Mouse (Mus musculus) right cerebral cortex, postnatal 4 days (tissue): ENCODE measurements around the gene Ctcfl.
A peak's percentile ranks its signal among the peaks of the same experiment; 100 is the strongest.
"Not testable (repeated sequence)": the region's sequence is repeated elsewhere in the genome, so short reads cannot be mapped to it uniquely, and the experiment has no call there.

Source experiments
- DNase-seq: peaks from one replicate; pipeline ENCODE4 v3.0.0-alpha.2; 2022

Gene Ctcfl

DNA sequence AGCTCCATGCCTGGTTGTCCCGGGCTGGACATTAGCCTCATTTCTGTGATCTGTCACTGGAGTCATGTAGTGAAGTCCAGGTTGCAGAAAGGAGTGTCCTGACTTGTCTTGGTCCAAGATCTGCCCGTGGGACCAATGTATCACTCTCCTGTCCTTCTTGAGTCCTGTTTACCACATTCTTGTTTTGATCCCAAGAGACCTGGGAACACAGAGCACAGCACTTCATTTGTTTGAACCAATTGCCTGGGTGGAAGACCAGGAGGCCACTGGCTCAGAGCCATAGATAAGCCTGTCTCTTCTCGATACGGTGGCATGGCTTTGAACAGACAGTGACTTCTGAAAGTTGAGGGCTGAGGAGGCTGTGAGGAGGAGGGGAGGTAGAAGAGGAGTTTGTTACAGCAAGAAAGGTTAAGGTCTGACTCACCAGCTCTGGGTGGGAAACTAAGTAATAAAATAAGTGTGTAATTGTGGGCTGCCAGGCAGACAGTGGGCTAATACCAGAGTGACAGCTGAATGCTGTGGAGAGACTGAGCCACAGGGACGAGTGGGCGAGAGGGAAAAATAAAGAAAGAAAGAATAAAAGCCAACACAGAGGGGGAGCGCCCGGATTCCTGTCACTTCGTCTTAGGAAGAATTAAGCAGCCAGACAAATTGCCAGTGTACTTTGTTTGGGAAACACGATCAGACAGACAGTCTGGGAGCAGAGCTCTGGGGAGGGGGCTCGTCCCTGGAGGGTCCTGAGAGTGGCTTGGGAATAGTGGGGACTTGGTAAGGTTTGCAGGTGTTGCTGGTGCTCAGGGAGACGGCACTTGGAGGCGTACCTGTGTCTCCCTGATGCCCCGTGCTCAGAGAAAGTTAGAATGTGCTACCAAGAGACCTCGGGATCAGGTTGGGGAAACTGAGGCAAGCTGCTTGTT is 19.3 kb upstream of the Ctcfl start:
- no peak for DNase-seq

DNA sequence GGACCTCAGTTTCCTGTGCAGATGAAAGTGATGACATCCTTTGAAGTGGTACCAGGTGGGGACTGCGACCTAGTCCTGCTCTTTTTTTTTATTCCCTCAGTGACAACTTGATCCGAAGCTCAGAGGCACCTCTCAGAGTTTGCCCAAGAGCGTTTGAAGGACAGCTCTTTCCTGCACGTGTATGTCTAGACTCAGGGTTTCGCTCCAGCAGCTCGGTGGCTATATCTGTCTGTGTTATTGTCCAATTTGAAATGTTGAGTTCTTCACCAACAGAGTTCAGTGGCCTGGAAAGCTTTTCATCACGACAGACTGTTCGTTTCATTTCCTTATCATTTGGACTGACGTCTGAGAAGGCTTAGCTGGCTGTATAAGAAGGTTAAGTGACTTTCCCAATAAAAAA is 15.4 kb upstream of the Ctcfl start:
- DNase-seq, result no peak

DNA sequence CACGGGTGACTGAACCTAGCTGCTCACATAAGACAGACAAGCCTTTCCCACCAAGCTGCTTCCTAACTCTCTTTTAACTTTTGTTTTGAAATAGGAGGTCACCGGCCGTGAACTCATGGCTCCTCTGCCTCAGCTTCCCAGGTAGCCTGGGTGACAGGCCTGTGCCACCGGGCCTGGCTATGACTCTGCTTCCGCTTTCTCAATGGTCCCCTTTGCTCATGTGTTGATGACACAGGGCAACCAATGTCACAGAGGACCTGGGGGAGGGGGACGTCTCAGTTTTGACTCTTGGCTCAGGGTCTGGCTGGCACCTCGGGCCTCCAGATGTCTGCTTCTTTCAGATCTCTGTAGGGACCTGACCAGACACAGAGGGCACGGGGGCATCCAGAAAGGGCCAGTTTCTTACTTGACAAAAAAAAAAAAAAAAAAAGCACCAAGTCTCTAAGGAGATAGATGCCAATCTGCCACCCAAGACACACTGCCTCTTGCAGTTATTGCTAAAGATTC is 13.5 kb upstream of the Ctcfl start:
- no peak for DNase-seq

DNA sequence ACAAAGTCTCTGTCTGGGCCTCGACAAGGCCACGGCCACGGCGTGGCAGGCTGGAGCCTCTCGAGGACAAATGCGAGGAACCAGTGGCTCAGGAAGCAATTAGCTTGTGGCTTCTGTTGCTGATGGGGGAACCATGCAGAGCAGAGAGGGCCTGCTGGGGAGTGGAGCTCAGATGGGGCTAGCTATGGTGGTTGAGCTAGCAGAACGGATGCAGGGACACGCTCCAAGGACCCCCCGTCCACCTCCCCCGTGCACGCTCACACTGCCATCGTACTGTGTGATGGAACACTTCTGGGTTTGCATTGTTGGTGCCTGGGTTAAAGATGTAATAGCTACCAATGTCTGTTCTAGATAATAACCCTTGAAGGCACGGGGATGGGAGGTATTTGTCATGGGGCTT is 12.9 kb upstream of the Ctcfl start:
- DNase-seq, result no peak

DNA sequence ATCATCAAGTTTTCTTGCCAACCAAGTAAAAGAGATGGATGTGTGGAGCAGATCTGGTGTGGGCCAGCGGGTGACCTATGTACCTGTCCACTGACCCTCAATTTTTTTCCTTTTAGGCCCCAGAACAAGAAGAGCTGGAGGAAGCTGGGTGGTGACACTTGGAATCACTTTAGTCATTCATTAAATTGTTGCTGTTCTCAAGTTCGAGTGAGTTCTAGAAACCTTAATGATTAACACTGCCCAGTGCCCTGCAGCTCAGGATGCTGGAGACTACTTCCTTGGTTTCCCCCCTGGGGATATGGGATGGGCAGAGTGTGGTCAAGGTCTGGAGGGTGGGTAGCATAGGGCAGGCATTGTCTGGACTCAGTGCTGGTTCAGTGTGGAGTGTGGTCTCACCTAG is 9.8 kb upstream of the Ctcfl start:
- no peak for DNase-seq

DNA sequence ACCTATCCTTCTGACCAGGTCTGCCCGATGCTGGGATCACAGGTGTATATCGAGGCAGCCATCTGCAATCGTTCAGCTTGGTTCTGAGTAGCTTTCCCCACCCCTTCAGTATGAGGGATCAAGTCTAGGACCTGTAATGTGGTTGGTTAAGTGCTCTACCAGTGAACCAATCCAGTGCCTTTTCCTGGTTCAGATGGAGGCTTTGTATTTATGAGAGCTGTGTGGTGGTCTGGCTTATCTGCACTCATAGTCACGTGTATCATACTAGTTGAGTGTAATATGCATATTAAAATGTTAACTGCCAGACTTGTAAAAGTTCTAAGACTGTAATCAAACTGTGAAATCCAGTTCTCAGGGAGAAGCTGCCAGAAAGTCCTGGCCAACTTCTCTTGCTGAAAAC is 7.1 kb upstream of the Ctcfl start:
- no peak for DNase-seq

DNA sequence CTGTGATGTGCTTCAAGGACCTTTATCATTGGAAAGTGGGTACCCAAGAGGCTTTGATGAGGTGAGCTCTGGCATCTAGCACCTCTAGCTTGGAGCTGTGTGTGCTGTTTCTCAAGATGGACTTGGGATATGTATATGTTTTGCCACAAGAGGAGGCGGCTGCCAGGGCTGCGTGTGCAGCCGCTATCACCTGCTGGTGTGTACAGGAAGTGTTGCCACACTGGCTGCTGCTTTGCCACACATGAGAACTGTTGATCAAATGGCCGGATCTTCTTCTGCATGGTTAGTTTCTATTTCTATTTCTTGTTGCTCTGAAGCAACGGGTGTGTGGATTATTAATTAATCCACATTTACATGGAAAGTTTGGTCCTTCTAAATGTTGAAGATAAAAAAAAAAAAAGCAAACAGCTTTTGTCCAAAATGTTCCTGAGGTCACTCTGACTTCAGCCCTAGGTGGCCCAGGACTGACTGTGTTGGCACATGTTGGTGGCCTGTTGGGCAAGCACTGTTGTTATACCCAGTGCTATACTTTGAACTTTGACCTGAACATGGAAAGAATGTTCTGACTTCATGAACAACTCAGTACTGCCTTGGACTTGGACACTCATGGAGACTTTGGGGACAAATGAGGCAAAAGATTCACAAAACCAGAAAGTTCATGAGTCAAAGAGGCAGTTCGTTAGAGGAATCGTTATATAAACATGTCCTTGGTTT is 4.9 kb upstream of the Ctcfl start:
- no peak for DNase-seq

DNA sequence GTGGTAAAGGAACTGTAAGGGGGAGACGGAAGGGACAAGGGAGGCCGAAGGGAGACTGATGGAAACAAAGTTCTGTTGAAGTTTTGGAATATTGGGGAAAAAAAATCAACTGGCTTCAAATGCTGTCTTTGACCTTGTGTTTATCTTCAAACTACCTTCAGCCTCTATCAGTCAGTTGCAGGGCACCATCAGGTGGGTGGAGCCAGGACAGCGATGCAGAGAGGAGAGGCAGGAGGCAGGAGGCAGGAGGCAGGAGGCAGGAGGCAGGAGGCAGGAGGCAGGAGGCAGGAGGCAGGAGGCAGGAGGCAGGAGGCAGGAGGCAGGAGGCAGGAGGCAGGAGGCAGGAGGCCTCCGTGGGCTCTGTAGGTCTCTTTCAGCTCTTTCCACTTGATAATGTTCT is 792 bp upstream of the Ctcfl start:
- not testable (repeated sequence) for DNase-seq

DNA sequence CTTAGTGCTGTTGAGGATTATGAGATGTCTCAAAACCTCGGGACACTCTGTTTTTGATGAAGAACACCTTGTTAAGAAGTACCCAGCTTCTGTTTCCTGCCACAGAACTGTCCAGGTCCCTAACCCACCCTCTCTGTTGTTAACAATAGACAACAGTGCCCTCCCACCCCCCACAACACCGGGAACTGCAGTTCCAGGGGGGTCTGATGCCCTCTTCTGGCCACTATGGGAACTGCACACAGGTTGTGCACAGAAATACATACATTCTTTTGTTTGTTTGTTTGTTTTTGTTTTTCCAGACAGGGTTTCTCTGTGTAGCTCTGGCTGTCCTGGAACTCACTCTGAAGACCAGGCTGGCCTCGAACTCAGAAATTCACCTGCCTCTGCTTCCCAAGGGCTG is 5.5 kb downstream of the Ctcfl start:
- not testable (repeated sequence) for DNase-seq

DNA sequence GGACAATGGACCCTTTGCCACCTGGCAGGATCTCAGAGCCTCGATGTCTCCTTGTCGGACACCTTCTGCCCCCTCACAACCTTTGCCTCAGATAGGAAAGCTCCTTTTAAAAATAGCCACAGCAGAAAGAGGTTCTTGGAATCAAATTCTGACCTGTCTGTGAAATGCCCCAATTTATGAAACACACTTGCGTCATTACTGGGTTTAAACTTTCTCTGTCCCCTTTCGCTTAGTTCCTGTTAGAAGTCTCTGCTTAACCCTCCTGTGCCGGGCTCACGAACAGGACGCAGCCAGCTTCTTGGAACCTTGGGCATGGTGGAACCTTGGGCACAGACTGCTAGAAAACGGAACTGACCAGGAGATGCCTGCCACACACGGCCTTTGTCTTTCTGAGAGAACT is 8.8 kb downstream of the Ctcfl start:
- no peak for DNase-seq

DNA sequence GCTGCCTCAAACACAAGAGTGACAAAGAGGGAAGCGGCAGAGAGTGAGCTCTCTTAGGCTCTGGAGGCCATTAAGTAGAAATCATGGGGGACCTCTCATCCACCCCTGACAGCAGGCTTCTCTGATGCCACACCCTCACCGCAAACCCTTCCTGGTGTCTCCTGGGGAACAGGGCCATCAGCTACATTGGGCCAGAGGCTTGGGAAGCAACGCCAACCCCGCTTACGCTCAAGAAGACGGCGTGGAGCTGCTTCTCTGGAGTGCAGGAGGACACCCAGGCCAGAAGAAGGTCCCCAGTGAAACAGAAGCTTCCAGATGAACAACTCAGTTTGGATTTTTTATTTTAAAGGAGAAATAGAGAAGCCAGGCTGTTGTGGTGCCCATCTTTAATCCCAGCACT is 9.8 kb downstream of the Ctcfl start:
- DNase-seq, result no peak

DNA sequence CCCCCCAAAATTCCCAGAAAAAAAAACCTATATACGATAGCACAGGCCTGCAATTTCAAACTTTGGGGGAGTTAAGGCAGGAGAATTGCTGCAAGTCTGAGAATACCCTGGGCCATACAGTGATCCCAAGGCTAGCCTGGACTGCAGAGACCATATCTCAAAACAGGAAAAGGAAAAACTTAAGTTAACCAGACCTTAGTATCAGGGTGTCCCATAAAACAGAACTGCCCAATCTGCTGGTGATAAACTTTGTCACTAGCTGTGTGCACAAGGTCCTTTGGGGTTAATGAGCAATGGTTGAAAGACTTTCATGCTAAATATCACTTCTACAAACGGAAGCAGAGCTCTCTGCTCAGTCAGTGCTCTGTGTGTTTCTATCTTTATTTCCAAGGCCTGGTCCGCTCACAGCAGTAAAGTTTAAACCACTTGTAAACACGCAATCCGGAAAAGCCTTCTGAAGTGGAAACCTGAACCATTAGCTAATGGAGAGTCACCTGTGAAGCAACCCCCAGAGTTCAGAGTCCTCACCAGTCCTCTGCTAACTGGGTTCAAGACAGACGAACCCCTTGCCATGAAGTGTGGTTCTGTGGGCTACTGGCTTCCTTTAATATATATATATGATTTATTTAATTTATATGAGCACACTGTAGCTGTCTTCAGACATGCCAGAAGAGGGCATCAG is 10.7 kb downstream of the Ctcfl start:
- no peak for DNase-seq

DNA sequence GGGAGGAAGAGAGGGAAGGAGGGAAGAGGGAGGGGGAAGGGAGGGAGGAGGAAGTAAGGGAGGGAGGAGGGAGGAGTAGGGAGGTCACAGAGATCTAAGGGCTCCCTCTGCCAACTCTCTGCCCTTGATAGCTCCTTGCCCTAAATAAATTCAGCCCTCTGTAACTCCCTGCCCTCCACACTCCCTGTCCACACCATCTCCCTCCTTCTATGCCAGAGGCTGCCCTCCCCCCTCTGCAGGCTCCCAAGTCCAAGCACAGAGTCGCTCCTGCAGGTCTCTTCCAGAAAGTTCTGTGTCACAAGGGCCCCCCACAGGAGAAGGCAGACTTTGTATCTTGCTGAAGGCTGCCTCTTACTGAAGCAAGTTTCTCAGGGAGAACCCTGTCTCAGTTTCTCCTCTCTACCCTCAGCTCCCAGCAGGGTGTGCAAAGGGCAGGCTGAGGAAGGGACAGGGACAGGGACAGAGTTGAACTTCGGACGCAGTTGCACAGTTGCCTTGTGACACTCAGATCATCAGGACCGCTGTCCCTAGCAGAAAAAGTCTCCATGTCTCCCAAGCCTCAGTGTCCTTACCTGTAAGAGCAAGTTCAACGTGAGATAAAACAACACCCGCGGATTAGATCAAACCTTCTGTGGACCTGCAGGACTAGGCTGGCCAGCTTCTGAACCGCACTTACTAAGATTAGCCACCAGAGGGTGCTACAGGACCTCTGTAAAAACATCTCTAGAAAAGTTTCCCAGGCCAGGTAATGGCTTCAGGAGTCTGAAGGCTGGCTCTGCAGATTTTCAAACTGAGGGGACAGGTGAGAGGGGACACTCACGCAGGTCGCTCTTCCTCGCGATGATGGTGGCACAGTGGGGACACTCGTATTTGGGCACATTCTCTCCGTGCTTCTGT is 12.2 kb downstream of the Ctcfl start:
- DNase-seq, result peak; percentile 51

DNA sequence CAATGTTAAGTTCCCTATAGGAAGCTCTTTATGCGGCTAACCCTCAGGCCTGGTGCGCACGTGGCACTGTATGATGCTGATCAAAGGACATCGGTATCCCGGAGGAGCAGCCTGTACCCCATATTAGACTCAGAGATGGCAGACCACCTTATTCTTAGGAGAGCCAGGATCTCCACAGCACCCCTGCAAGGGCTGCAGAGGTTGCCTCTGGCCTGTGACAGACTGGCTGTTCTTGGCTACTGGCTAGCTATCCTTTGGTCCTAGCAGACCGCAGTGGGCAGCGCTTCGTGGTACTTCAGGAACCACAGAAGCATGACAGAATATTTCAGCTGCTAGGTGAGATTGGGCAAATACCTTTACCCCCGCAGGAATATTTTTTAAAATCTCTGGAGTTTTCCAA is 12.9 kb downstream of the Ctcfl start:
- DNase-seq, result no peak

DNA sequence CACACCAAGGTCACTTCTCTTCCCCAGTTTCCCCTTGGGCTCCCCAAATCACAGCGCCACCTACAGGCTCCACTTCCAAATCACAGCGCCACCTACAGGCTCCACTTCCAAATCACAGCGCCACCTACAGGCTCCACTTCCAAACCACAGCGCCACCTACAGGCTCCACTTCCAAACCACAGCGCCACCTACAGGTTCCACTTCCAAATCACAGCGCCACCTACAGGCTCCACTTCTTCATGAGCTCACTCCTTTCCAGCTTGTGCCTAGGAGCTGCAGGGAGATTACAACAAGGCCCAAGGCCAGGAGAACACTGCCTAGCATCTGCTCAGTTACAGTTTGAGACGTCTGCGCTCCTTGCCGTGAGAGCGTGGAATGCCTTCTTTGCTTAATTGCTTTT is 22.0 kb downstream of the Ctcfl start:
- DNase-seq, result peak; percentile 45

DNA sequence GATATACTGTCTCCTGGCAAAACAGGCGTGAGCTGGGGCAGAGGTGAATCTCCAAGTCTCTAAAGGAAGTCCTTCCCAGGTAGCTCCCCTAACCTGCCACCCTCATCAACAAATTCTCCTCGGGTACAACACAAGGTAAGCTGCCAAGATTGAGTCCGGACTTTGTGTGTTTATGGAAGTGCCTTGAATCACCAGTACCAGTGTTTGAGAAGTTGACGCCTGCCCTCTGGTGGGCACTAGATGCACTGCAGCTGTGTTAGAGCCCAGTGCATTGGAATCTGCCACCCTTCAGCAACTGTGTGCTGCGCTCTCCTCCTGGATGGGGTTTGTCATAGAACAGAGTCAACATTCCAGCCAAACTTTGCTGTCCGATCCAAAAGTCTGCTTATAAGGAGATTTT is 29.9 kb downstream of the Ctcfl start:
- peak; percentile 89 for DNase-seq

DNA sequence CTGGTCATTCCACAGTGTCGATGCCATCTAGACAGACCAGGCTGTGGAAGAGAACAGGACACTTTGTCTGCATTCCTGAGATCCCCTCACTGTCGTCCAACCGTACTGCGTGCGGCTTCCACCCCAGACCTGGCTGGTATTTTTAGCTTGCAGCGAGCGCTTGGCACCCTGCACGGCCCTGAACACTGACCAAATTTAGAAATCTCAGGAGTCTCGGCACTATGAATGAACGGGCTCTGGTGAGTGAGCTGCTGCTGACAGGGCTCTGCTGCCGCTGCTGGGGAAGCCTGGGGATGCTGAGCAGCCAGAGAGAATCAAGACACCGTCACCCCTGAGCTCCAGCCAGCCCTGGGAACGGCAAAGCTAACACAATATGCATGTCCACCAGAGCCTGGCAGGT is 31.9 kb downstream of the Ctcfl start:
- DNase-seq, result no peak

DNA sequence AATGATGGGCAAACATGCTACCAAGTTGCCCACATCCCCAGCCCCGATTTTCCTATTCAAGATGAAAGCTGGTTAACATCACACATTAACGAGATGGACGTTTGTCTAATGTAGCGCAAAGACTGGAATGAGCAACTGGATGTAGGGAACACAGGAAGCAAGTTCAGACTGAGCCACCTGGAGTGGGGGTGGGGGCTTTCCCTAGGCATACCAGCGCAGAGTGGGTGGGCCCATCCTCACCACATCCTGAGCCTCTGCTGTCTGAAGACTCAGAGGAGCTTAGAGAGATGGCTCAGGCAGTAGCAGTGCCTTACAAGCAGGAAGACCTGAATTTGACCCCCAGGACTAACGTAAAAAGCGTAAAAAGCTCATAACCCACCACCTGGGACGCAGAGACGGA is 33.6 kb downstream of the Ctcfl start:
- no peak for DNase-seq

DNA sequence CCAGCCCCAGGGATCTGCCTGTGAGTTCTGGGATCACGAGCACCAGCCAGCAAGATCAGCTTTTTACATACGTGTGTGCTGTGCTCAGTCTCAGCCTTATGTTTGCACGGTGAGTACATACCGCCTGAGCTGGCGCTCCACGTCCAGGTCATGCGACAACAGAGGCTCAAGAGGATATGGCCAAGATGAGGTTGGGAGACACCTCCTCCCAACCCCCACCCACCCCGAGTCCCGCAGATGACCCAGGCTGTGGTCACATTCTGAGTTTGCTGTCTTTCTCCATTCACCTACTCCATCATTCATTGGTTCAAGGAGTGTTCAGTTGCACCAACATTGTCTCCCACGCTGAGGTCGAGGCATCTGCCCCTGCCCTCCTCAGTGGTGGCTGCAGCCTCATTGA is 34.5 kb downstream of the Ctcfl start:
- DNase-seq, result no peak

DNA sequence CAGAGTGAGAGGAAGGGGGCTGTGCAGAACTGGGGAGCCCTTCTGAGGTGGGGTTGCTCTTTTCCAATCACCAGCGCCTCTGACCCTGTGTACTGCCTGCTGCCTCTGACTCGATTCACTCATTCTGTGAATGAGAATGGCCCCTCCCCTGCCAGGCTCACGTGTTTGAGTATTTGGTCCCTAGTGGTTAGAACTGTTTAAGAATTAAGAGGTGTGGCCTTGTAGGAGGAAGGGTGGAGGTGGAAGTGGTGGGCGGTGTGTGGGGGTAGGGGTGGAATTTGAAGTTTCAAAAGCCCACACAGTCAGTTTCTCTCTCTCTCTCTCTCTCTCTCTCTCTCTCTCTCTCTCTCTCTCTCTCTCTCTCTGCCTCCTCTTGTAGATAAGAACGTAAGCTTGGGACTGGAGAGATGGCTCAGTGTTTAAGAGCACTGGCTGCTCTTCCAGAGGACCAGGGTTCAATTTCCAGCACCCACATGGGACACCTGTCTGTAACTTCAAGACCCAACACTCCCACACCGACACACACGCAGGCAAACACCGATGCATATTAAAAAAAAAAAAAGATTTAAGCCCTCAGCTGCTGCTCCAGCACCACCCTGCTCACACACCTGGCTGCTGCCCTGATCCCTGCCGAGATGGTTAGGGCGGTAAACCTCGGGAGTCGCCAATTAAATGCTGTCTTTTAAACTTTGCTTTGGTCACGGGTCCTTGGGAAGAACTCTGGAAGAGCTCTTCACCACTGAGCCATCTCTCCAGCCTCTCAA is 35.4 kb downstream of the Ctcfl start:
- no peak for DNase-seq

DNA sequence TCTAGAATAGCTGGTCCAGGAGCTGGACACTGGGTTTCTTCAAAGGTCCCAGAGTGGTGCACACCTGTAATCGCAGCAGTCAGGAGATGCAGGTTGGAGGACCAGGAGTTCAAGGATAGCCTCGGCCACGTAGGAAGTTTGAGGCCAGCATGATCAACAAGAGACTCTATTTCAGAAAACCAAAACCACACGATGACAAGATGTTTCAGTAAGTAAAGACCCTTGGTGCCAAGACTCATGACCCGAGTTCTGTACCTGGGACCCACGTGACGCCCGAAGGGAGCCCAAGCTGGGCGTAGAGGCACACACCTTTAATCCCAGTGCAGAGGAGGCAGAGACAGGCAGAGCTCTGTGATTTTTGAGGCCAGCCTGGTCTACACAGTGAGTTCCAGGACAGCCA is 36.2 kb downstream of the Ctcfl start:
- no peak for DNase-seq

DNA sequence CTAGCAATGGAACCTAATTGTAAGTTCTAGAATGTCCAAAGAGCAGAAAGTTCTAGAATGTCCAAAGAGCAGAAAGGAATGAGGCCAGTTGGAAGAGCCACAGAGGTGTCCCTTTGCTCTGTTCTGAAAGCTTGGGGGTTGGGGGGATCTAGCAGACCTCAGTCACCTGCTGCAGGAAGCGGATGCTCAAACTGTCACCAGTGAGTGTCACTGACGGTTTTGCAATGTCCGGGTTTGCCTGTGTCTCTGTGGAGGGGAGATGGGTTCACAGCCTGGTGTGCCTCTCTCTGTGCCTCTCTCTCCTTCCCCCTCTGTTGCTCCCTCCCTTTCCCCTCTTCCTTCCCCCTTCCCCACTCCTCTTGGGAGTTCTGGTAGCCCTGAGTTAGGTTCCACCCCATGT is 36.6 kb downstream of the Ctcfl start:
- DNase-seq, result no peak
